Mouse (Mus musculus) ES-Bruce4 (cell line): ENCODE measurements around the gene Nek9. TPM values are rescaled to one million over a fixed set of nuclear protein-coding genes. Genes with fewer than 3 reads are reported as not detected.

Experiments used
- H3K27ac ChIP-seq: 2 replicates; pipeline ENCODE4 v1.5.1; 2012; ENCODE audit warnings: low read length, inconsistent platforms; ENCODE audit not compliant: insufficient read depth
- H3K27me3 ChIP-seq: 2 replicates; pipeline ENCODE4 v1.6.1; 2012; ENCODE audit warnings: mild to moderate bottlenecking, low read length, inconsistent platforms; ENCODE audit not compliant: control insufficient read depth, poor library complexity, insufficient read depth, severe bottlenecking
- H3K36me3 ChIP-seq: 2 replicates; pipeline ENCODE4 v1.6.1; 2012; ENCODE audit warnings: inconsistent platforms, mild to moderate bottlenecking, low read length, moderate library complexity; ENCODE audit not compliant: control insufficient read depth, poor library complexity, insufficient read depth, severe bottlenecking
- H3K4me1 ChIP-seq: one replicate; pipeline ENCODE4 v1.8.1; 2011; ENCODE audit warnings: low read length; ENCODE audit not compliant: control insufficient read depth, insufficient read depth
- H3K4me3 ChIP-seq: 2 replicates; pipeline ENCODE4 v1.5.1; 2011; ENCODE audit warnings: low read depth, mild to moderate bottlenecking, low read length
- H3K9ac ChIP-seq: 2 replicates; pipeline ENCODE4 v1.6.1; 2012; ENCODE audit warnings: low read depth, mild to moderate bottlenecking, inconsistent platforms; ENCODE audit not compliant: poor library complexity, severe bottlenecking
- H3K9me3 ChIP-seq: replicated peaks from 2 replicates; pipeline ENCODE4 v1.6.1; 2012; ENCODE audit warnings: mild to moderate bottlenecking, low read length, inconsistent platforms; ENCODE audit not compliant: control insufficient read depth, poor library complexity, insufficient read depth, severe bottlenecking
- CTCF ChIP-seq: IDR thresholded peaks from one replicate; pipeline ENCODE4 v1.8.1; 2011; ENCODE audit warnings: low read depth, low read length
- EP300 ChIP-seq: IDR thresholded peaks from 2 replicates; pipeline ENCODE4 v1.6.1; 2011; ENCODE audit warnings: low read depth, low read length; ENCODE audit not compliant: insufficient read depth
- POLR2A ChIP-seq: IDR thresholded peaks from one replicate; pipeline ENCODE4 v1.8.1; 2011; ENCODE audit warnings: low read length; ENCODE audit not compliant: insufficient read depth
- polyA plus RNA-seq: library from polyadenylated mRNA; stranded (reverse); fragments of >200 nt; gene quantifications from 2 replicates; pipeline ENCODE4 v1.2.4, GENCODE M21; 2011; ENCODE audit warnings: low read depth; ENCODE audit not compliant: missing spikeins, insufficient read depth, insufficient read length

The Nek9 gene
- polyA plus RNA-seq, 1 experiment, result 43.2 TPM

GRCm38 (mm10) chr12:85297345-85297997 lies 41.7 kb downstream of the Nek9 start:
- H3K4me1 ChIP-seq, result no peaks in the 10 kb centered on the region
- no peak overlapping the region for H3K4me3 ChIP-seq
- no peaks in the 10 kb centered on the region for H3K27me3 ChIP-seq
- peaks cover 4% of the 10 kb centered on the region; the same call in 1 of the 2 replicates for H3K9me3 ChIP-seq
- TF ChIP-seq CTCF, result no peak
- TF ChIP-seq POLR2A, result no peak
- TF ChIP-seq EP300, result no peak
- H3K36me3 ChIP-seq, result peaks cover 3% of the 10 kb centered on the region; the same call in 1 of the 2 replicates
- no peak overlapping the region for H3K27ac ChIP-seq
- H3K9ac ChIP-seq, result no peak overlapping the region

GRCm38 (mm10) chr12:85296915-85297314 lies 42.2 kb downstream of the Nek9 start:
- peaks cover 3% of the 10 kb centered on the region; the same call in 1 of the 2 replicates for H3K36me3 ChIP-seq
- no peak overlapping the region for H3K9ac ChIP-seq
- no peak overlapping the region for H3K27ac ChIP-seq

GRCm38 (mm10) chr12:85295506-85295905 lies 43.7 kb downstream of the Nek9 start:
- H3K27me3 ChIP-seq, result no peaks in the 10 kb centered on the region
- H3K27ac ChIP-seq, result no peak overlapping the region
- no peaks in the 10 kb centered on the region for H3K36me3 ChIP-seq
- no peak for TF ChIP-seq POLR2A
- TF ChIP-seq CTCF, result no peak
- no peak for TF ChIP-seq EP300
- no peak overlapping the region for H3K9ac ChIP-seq
- no peaks in the 10 kb centered on the region for H3K4me1 ChIP-seq
- no peak overlapping the region for H3K4me3 ChIP-seq
- peaks cover 4% of the 10 kb centered on the region; the same call in 1 of the 2 replicates for H3K9me3 ChIP-seq

More at GRCm38 (mm10) chr12:85296915-85297314, 42.2 kb downstream of the Nek9 start:
- Histone ChIP-seq H3K4me1 (no peaks in the 10 kb centered on the region), H3K9me3 (peaks cover 4% of the 10 kb centered on the region; the same call in 1 of the 2 replicates), H3K4me3 (no peak overlapping the region), H3K27me3 (no peaks in the 10 kb centered on the region)
- TF ChIP-seq EP300 (no peak), CTCF (no peak), POLR2A (no peak)

- Histone ChIP-seq H3K4me3 (no peak overlapping the region), H3K4me1 (no peaks in the 10 kb centered on the region), H3K36me3 (no peaks in the 10 kb centered on the region), H3K27ac (no peak overlapping the region), H3K27me3 (no peaks in the 10 kb centered on the region), H3K9ac (no peak overlapping the region), H3K9me3 (peaks cover 4% of the 10 kb centered on the region; the same call in 1 of the 2 replicates)
- TF ChIP-seq POLR2A, result no peak
- TF ChIP-seq EP300, result no peak
- no peak for TF ChIP-seq CTCF
These were observed 46.3 kb downstream of the Nek9 start for GRCm38 (mm10) chr12:85292906-85293305.

- Histone ChIP-seq H3K36me3 (no peaks in the 10 kb centered on the region), H3K9me3 (peaks cover 4% of the 10 kb centered on the region; the same call in 1 of the 2 replicates), H3K4me1 (no peaks in the 10 kb centered on the region), H3K27me3 (no peaks in the 10 kb centered on the region), H3K4me3 (no peak overlapping the region), H3K9ac (no peak overlapping the region), H3K27ac (no peak overlapping the region)
- TF ChIP-seq CTCF (no peak), EP300 (no peak), POLR2A (no peak)
These were observed 46.9 kb downstream of the Nek9 start for GRCm38 (mm10) chr12:85292288-85292687.

- no peak overlapping the region for H3K27ac ChIP-seq
- no peaks in the 10 kb centered on the region for H3K27me3 ChIP-seq
- H3K9me3 ChIP-seq, result peaks cover 4% of the 10 kb centered on the region; the same call in 1 of the 2 replicates
- no peak overlapping the region for H3K4me3 ChIP-seq
- no peak for TF ChIP-seq POLR2A
- TF ChIP-seq CTCF, result no peak
- TF ChIP-seq EP300, result no peak
- no peaks in the 10 kb centered on the region for H3K4me1 ChIP-seq
- no peak overlapping the region for H3K9ac ChIP-seq
- H3K36me3 ChIP-seq, result no peaks in the 10 kb centered on the region
These were observed 47.6 kb downstream of the Nek9 start for GRCm38 (mm10) chr12:85291541-85291940.
